Mouse (Mus musculus): ENCODE measurements around the gene Zfyve1.

DNA sequence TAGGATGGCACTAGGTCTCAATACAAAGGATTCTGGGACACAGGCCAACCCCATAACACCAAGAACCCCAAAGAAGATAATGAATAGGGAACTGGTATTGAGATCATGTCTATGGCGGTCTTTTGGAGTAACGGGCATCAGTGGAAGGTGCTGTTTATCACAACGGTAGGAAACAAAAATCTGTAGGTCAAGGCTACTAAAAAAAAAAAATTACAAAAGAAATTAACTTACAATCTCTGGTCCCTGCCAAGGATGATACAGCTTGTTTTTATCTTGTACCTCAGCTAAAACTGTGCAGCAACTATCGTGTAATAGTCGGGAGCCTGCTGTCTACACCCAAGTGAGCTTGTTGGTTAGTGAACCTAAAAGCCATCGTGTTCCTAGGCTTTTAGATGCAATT, 100.3 kb downstream of the Zfyve1 start:
- TF ChIP-seq POLR2A (IDR thresholded peaks at IDR 0.05; ENCODE audit: insufficient read depth, low read length): no peak
- no peak for TF ChIP-seq CTCF (IDR thresholded peaks at IDR 0.05; ENCODE audit: low read depth, low read length)
